Mouse (Mus musculus) spleen, postnatal 36 days (tissue): ENCODE results near the gene Treml1.

Experiments used
- DNase-seq, 2 experiments: peaks; one replicate each; pipeline ENCODE4 v3.0.0; 2022; ENCODE audit warnings: low spot score in 2 of 2, mixed read lengths in 1 of 2

Gene Treml1

DNA sequence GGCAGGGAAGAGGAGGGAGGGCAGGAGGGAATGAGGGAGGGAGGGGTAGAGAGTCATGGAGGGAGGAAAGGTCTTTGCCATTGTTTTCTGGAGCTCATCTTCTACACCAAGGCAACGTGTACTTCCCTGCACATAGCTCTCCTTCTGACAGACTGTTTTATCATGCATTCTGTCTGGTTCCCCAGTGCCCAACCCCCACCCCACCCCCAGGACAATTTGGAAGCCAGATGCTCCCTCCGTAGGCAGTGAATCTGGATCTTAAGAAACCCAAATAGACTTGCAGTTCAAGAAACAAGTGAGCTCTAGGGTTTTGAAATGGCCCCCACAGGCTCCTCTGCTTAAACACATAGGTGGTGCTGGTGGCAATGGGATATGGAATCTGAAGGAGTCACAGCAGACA lies 1.8 kb upstream of the Treml1 start:
- no peak for DNase-seq

DNA sequence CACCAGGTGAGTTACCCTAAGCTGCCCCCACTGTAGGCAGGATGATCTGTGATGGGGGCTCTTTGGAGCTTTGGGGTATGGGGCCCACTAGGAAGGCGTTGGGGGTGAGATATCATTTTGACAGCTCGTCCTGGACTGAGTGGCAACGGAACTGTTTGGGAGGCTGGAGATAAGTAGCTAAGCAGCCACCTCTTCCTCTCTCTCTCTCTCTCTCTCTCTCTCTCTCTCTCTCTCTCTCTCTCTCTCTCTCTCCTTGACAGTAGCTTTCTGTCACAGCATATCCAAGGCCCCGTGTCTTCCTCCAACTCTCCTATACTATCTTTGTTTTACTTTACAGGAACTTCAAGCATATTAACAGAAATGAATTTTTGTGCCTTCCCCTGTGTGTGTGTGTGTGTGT lies 746 bp downstream of the Treml1 start:
- DNase-seq: no peak

DNA sequence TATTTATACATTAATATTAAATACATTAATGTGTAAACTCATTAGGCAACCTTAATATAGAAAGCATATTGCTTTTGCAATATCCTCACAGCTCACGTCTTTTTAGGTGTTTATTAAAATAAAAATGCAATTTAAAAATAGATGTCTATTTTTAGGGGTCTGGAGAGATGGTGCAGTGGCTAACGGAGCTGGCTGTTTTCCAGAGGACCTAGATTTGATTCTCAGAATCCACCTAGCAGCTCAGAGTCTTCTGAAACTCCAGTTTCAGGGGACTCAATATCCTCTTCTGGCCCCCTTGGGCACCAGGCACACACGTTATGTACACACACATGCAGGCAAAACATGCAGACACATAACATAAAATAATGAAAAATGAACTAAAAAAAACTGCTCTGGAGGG lies 2.6 kb downstream of the Treml1 start:
- DNase-seq: no peak

DNA sequence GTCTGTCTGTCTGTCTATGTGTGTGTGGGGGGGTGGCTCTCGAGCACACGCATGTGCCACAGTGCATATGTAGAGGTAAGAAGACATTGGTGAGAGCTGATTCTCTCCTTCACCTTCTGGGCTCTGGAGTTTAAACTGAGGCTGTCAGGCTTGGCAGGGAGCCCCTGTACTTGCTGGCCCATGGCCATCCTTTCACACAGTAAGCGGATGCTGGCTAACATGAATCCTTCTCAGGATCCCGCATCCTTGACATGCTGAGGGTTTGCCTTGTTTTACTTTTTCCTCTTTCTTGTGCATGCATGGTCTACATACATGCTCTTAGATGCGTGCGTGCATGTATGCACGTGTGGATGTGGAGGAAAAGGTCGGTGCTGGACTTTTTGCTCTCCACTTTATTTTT lies 3.2 kb downstream of the Treml1 start:
- no peak for DNase-seq

DNA sequence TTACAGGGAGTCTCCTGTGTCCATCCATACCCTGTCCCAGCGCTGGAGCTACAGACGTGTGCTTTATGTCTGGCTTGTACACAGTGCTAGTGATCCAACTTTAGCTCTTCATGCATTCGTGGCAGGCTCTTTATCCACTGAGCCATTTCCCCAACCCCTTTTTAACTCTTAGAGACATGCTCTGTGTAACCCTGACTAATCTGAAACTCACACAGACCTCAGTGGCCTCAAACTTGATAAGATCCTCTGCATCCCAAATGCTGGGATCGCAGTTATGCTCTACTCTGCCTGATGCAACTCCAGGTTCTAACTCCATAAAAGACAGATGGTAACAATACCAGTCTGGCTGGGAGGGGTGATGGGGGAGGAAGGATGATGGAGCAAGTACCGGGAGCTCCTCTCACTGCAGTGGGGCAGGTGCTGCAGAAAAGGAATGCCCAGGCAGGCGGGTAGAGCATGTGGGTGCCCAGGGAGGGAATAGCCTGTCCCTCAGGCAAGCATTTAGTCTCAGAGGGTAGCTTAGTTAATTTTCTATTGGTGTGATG lies 3.8 kb downstream of the Treml1 start:
- DNase-seq: no peak

DNA sequence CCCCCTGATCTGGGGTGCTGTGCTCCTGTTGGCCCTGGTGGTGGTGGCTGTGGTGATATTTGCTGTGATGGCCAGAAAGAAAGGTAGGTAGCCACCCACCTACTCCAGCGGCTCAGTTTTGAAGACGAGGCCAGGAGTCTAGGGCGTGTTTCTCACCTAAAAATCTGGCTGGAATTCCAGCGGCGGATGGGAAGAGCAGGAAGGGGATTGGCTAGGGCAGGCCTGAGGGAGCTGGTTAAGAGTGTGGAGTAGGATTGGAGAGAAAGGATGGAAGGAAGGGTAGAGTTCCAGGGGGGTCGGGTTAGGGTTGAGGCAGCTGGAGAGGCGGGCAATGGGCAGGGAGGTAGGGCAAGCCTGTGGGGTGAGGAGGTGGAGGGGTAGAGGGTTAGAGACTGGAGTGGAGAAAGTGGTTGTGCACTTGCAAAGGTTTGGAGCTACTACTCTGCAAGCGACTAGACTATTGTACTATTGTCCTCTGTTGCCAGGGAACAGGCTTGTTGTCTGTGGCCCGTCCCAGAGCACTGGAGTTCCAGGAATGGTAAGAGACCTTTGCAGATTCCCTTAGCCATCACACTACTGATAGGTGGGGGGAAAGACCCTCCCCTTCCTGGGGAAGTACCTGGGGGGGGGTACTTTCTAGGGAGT lies 5.9 kb downstream of the Treml1 start:
- DNase-seq: no peak

DNA sequence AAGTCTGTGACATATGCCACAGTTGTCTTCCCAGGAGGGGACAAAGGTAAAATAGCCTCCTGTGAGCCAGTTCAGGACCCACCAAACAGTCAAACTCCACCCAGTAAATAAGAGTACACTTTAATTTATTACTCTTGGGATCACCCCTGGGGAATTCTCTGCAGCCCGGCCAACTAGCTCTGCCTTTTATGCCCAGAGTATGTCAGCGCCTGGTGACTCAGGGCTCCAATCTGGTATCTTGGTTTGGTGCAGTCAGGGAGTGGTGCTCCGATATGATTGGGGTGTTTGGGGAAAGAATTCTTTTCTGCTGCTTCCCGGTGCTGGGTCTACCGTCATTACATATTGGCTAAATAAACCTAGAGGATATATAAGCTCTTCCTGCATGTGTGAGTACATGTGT lies 7.1 kb downstream of the Treml1 start:
- DNase-seq: no peak

DNA sequence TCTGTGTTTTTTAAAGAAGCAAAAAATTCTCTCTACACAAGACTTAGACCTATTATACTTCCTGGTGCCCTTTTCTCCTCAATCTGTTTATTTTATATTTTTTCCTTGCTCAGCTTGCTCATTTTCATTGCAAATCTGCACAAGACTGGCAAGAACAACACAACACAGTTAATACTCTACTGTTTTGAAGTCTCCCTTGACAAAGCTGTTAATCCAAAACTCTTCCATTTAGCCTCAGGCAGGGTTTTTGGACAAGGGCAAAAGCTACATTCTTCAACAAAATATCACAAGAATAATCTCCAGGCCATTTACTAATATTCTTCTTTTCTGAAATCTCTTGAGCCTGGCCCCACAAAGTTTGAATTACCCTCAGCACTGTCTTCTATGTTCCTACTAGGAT lies 11.9 kb downstream of the Treml1 start:
- no peak for DNase-seq

DNA sequence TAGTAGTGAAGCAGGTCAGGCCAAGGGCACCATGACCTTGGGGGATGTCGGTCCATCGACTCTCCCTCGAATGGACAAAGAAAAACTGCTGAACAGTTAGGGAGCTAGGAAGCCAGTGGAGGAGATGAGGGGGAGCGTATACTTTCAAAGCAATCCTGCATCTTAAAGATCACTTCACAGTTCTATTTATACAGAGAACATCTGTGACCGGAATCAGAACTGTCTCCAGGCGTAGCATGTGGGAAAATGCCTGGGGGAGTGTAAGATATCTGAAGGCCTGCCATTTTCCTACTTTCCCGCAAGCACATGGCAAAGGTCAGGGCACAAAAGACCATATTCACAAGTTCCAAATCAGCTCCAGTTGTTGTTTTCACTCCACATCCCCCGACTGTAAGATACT lies 13.3 kb downstream of the Treml1 start:
- DNase-seq: no peak

DNA sequence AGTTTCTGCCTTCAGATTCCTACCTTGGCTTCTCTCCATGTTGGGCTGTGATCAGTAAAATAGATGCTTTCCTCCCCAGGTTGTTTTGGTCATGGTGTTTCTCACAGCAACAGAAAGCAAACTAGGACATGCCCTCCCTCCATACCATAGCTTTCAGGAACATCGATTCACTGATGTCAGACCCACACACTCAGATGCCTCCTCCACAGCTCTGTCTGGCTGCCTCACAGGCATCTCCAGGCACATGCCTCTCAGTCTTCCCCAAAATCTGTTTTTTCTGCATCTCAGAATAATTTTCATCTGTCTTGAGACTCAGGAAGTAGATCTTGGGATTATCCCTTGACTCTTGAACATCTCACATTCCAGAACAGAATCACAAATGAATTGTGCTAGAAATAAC lies 16.4 kb downstream of the Treml1 start:
- no peak for DNase-seq

DNA sequence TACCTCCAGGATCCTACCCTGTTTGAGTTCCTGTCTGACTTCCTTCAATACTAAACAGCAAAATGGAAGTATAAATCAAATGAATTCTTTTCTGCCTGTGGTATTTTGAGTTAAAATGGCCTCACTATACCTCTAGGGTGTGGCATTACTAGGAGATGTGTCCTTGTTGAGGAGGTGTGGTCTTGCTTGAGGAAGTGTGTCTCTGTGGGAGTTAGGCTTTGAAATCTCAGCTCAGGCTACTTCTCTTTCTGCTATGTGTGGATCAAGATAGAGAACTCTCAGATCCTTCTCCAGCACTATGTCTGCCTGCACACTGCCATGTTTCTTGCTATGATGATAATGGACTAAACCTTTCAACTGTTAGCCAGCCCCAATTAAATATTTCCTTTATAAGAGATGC lies 19.3 kb downstream of the Treml1 start:
- no peak for DNase-seq

DNA sequence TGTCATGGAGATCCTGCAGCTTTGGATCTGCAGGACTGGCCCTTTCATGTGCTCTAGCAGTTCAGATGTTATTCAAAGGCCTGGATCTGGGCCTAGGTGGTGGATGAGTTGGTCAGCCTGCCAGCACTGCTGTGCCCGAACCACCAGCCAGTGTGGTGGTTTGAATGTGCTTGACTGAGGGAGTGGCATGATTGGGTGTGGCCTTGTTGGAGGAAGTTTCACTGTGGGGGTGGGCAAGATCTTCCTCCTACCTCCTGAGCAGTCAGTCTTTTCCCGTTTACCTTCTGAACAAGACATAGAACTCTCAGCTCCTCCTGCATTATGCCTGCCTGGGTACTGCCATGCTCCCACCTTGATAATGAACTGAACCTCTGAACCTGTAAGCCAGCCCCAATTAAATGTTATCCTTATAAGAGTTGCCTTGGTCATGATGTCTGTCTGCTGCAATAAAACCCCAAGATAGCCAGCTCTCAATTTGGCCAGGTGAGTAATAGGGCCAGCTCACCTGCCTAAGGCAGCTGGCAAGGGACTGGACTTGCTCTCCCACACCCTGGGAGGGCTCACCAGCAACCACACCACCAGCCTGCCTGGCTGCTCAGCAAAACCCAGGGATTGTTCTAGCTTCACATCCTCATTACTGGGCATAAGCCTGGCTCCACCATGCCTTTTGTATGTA lies 26.2 kb downstream of the Treml1 start:
- DNase-seq: no peak

DNA sequence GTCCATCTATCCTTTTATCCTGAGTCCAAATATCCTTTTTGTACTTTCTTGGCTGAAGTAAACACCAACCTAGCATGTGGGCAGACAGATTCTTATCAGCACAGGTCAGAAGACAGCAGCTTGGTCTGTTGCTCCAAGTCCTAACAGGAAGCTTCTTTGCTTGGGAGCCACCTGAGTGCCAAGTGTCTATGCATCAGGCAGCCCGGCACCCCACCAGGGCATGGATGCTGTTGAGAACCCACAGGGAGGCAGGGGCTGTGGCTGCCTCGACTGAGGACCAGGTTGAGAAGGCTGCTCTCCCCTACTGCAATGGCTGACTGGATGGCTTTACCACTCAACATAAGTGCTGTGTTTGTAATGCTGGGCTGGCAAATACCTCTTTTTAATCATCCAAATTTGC lies 28.9 kb downstream of the Treml1 start:
- DNase-seq: no peak

DNA sequence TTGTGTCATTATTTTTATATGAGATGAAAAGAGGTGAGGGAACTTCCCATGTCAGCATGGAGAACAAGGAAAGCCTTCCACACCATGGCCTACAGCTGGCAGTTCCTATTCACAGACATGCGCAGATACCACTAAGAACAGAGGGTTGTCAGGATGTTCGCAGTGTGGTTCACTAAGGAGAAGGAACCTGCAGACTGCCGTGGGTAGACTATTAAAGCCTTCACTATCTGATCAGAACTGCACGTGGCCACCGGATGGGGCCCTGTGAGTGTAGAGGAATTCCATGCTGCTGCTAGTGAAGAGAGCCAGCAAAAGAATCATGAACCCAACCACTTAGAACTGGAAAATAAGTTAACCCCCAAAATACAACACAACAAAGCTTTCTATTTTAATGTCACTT lies 29.7 kb downstream of the Treml1 start:
- no peak for DNase-seq

DNA sequence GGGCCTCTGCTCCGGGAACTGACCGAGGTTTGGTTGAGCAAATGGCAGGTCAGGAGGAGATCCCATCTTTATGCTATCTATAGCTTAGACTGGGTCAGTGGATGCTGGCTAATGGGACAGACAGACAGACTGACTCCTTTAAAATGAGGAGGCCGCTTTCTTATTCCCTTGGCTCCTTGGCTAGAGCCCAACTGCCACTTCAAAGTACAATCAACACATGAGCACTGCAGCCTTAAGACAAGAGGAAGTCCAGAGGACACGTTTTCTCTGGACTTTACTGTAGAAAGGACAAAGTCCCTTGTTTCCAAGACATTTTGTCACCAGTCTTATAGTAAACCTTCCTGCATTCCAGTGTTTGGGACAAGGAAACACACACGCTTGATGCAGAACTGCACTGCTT lies 31.7 kb downstream of the Treml1 start:
- DNase-seq: no peak

DNA sequence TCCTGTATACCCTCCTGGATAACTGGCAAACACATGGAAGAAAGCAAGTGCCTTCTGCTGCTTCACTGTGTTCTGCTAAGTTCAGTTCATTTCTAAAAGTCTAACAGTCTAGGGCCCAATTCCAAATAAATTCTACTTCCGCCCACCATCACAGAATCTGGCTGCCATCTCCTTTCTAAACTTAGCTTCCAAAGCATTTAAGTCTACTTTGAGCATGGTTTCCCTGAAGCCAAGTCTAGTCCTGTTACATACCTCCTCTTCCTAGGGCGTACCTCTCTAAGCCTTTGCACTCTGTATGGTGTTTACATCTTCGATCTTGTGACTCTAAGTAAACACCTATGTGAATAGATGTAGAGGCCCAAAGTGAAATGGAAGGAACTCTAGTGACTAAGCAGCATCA lies 32.9 kb downstream of the Treml1 start:
- DNase-seq: no peak

DNA sequence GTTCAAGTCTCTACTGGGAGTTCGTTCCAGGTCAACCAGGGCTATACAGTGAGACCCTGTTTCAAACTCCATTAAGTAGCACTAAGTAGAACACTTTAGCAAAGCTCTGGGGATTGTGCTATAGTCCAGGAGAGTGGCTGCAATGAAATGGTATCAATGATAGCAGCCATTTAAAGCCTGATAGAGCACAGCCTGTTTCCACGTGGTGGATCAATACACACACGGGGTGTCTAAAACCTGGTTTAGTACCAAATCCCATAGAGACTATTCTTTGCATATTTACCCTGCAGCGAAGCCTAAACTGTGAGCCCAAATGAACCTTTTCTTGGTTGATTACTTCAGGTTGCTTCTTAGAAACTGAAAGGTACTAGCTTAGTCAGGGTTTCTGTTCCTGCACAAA lies 42.0 kb downstream of the Treml1 start:
- no peak for DNase-seq

DNA sequence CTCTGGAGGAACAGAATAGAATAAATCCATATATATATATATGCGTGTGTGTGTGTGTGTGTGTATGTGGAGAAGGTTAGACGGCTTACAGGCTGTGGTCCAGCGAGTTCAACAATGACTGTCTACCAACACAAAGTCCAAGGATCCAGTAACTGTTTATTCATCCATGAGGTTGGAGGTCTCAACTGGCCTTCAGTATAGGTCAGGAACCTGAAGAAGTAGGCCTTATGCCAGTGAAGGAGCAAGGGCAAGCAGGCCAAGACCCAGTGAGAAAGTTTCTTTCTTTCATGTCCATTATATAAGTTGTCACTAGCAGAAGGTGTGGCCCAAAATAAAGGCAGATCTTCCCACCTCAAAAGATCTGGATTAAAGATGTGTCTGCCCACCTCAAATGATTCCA lies 43.0 kb downstream of the Treml1 start:
- DNase-seq: no peak

DNA sequence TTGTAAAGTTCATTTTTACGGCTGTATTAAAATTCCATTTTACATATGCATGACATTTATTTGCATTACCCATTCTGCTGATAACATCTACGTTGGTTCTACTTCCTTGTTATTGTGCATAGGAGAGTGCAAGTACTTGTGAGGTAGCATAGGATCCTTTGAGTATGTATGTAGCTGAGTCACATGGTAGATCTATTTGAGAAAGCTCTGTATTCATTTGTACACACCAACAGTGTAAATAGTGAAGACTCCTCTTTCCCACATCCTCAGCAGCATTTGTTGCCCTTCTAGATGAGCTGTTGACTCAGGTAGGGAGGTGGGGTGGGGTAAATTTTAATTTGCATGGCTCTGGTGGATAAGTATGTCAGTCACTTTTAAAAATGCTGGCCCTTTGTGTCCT lies 44.1 kb downstream of the Treml1 start:
- DNase-seq: no peak

DNA sequence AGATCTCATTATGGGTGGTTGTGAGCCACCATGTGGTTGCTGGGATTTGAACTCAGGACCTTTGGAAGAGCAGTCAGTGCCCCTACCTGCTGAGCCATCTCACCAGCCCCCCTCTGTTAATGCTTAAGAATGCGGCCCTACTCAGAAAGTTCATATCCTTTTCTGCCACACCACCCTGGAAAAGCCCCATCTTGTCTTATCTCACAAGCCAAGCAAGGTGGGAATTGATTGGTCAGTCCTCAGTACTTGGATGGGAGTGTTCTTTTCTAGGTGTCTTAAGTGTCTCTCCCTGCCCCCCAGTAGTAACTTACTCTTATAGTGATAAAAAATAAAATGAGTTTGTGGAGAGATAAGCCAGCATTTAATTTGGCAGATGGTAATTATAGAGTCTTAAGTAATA lies 45.0 kb downstream of the Treml1 start:
- DNase-seq: no peak

DNA sequence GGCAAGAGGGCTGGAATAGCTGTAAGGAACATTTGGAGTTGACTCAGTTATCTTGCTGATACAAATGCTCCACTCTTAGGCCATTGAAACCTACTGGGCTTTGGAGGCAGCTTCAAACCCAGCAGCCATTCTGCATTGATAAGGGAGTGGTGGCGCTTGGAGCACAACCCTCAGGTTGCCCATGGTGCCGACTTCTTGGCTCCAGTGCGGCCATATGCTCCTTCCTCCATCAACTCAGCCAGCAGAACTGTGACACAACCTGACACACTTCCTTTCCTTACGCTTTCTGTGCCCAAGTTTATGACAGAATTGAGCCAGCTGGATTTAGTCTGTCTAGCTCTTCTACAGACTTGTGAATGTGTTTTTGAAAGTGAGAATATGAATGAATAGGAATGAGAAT lies 47.4 kb downstream of the Treml1 start:
- DNase-seq: no peak

DNA sequence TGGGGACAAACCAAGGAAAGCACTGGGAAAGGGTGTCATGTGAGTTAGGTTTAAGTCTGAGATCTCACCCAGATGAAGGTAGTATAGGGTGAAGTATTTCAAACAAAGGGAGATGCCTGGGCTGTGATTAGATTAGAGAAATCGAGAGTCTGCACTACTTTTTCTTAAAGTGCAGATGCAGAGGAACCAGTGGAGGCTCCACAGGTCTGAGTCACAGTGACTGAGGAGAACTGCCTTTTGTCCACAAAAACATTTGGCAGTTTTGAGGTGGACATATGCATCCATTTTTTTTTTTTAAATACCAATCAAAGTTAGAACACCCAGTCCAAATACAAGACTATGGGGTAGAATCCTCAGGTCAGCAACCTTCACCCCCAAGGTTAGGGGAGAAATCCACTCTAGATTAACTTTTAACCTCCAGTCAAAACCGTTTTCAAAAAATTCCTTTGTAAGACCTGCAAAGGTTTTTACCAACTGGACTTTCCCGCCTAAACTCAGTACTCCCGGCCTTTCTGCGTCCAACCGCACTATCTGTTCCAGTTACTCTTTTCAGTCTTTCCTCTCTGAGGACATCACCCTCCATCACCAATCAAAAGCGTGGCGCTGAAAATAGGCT lies 48.3 kb downstream of the Treml1 start:
- no peak for DNase-seq
